Mouse (Mus musculus): ENCODE results near the gene Naa16.

The Naa16 gene

GRCm38 (mm10) chr14:79275870-79276395 is 114.6 kb downstream of the Naa16 start:
- no peak for DNase-seq (ENCODE audit: extremely low read depth, low read depth)

- no peak for DNase-seq (ENCODE audit: extremely low read depth, low read depth)
Measured at GRCm38 (mm10) chr14:79275441-79275840, 115.1 kb downstream of the Naa16 start.

Measured in MEL-GATA-1-ER (cell line).